Mouse (Mus musculus) bone marrow, adult 2 months (tissue): ENCODE data around the gene 9930111J21Rik2. TPM values are rescaled to one million over a fixed set of nuclear protein-coding genes. Genes with fewer than 3 reads are reported as not detected.

Experiments
- H3K27ac ChIP-seq: fragments of 200-500 bp; 2 replicates; pipeline ENCODE4 v1.5.1; 2012; ENCODE audit warnings: low read depth, mild to moderate bottlenecking, control low read depth, inconsistent platforms, low read length; ENCODE audit not compliant: control insufficient read depth, poor library complexity, insufficient read depth
- H3K4me1 ChIP-seq: fragments of 200-500 bp; 2 replicates; pipeline ENCODE4 v1.6.1; 2011; ENCODE audit warnings: low read length; ENCODE audit not compliant: control insufficient read depth, insufficient read depth
- H3K4me3 ChIP-seq: fragments of 200-500 bp; replicated peaks from 2 replicates; pipeline ENCODE3; 2011; ENCODE audit warnings: mild to moderate bottlenecking, low read depth, low read length, control low read depth; ENCODE audit not compliant: control insufficient read depth
- CTCF ChIP-seq: fragments of 200-500 bp; IDR thresholded peaks from 2 replicates; pipeline ENCODE4 v1.5.1; 2011; ENCODE audit warnings: low read length, control low read depth; ENCODE audit not compliant: control insufficient read depth, insufficient read depth
- POLR2A ChIP-seq: fragments of 200-500 bp; IDR thresholded peaks from 2 replicates; pipeline ENCODE4 v1.6.1; 2011; ENCODE audit warnings: low read depth, mild to moderate bottlenecking, control low read depth, low read length, borderline replicate concordance; ENCODE audit not compliant: control insufficient read depth
- WGBS: fragments of 180-500 bp; shearing (Covaris S2); methylation state at CpG from one replicate; pipeline ENCODE4 v1.1.7; 2018; 5-methylcytosine and 5-hydroxymethylcytosine counted together
- polyA plus RNA-seq: library from polyadenylated mRNA; stranded (reverse); fragments of >200 nt; gene quantifications from 2 replicates; pipeline ENCODE4 v1.2.4, GENCODE M21; 2011; ENCODE audit warnings: low replicate concordance; ENCODE audit not compliant: missing spikeins, insufficient read depth, insufficient read length

9930111J21Rik2 gene
- polyA plus RNA-seq, 1 experiment = 13.8 TPM

GRCm38 (mm10) chr11:49089735-49090507 lies 38.9 kb upstream of the 9930111J21Rik2 start:
- no peak overlapping the region for H3K27ac ChIP-seq
- WGBS = 58% methylated on average over 3 of the region's 3 CpGs
- H3K4me1 ChIP-seq = no peaks in the 10 kb centered on the region; the same call in 1 of the 2 replicates
- no peak overlapping the region for H3K4me3 ChIP-seq
- TF ChIP-seq POLR2A (no peak), CTCF (no peak)

GRCm38 (mm10) chr11:49088990-49089652 lies 38.1 kb upstream of the 9930111J21Rik2 start:
- no peak overlapping the region for H3K27ac ChIP-seq
- no peak overlapping the region for H3K4me3 ChIP-seq
- H3K4me1 ChIP-seq = no peaks in the 10 kb centered on the region; the same call in 1 of the 2 replicates
- no peak for TF ChIP-seq POLR2A
- TF ChIP-seq CTCF = no peak
- WGBS = 80% methylated on average over 5 of the region's 5 CpGs

GRCm38 (mm10) chr11:49087830-49088616 lies 37.0 kb upstream of the 9930111J21Rik2 start:
- H3K4me1 ChIP-seq = peaks cover 2% of the 10 kb centered on the region; the same call in 1 of the 2 replicates
- peak overlapping the region; percentile 87 for H3K27ac ChIP-seq
- WGBS = 2% methylated on average over 22 of the region's 22 CpGs
- H3K4me3 ChIP-seq = peak overlapping the region; percentile 64
- TF ChIP-seq POLR2A = peak; percentile 88
- TF ChIP-seq CTCF = no peak

- WGBS = 1% methylated on average over 6 of the region's 6 CpGs
- Histone ChIP-seq H3K4me1 (peaks cover 2% of the 10 kb centered on the region; the same call in 1 of the 2 replicates), H3K4me3 (peak overlapping the region; percentile 67), H3K27ac (peak overlapping the region; percentile 65)
- TF ChIP-seq POLR2A (0 out of 2 replicates have a peak, but pooled peaks have one; percentile 35), CTCF (no peak)
These were observed 35.9 kb upstream of the 9930111J21Rik2 start for GRCm38 (mm10) chr11:49086858-49087361.

GRCm38 (mm10) chr11:49084875-49085274 lies 33.8 kb upstream of the 9930111J21Rik2 start:
- 4% methylated on average over 3 of the region's 3 CpGs for WGBS
- H3K4me3 ChIP-seq = no peak overlapping the region
- TF ChIP-seq CTCF (peak; percentile 34; the same call in 1 of the 2 replicates), POLR2A (no peak)
- peak overlapping the region; percentile 56; the same call in 1 of the 2 replicates for H3K27ac ChIP-seq
- H3K4me1 ChIP-seq = peaks cover 3% of the 10 kb centered on the region

GRCm38 (mm10) chr11:49084385-49084784 lies 33.3 kb upstream of the 9930111J21Rik2 start:
- 68% methylated on average over 1 of the region's 1 CpGs for WGBS
- H3K4me1 ChIP-seq = peaks cover 3% of the 10 kb centered on the region
- no peak overlapping the region for H3K27ac ChIP-seq
- TF ChIP-seq POLR2A = no peak
- TF ChIP-seq CTCF = no peak
- H3K4me3 ChIP-seq = no peak overlapping the region

GRCm38 (mm10) chr11:49083808-49084207 lies 32.8 kb upstream of the 9930111J21Rik2 start:
- H3K4me3 ChIP-seq = no peak overlapping the region
- no peak overlapping the region; the same call in 1 of the 2 replicates for H3K27ac ChIP-seq
- H3K4me1 ChIP-seq = peaks cover 3% of the 10 kb centered on the region
- WGBS = 31% methylated on average over 3 of the region's 3 CpGs
- TF ChIP-seq POLR2A = no peak
- TF ChIP-seq CTCF = no peak
